Mouse (Mus musculus) small intestine, adult 2 months (tissue): ENCODE measurements around the gene Mfsd5.

ENCODE experiments used
- CTCF ChIP-seq: fragments of 200-500 bp; IDR thresholded peaks from 2 replicates; pipeline ENCODE4 v1.5.1; 2012; ENCODE audit warnings: low read depth, mild to moderate bottlenecking, control low read depth, inconsistent platforms, low read length, moderate library complexity, mixed read lengths; ENCODE audit not compliant: insufficient replicate concordance, insufficient read length; ENCODE audit errors: extremely low read depth
- POLR2A ChIP-seq: fragments of 200-500 bp; IDR thresholded peaks from 2 replicates; pipeline ENCODE4 v1.6.1; 2012; ENCODE audit warnings: low read depth, mild to moderate bottlenecking, control low read depth, inconsistent platforms, low read length, moderate library complexity

DNA sequence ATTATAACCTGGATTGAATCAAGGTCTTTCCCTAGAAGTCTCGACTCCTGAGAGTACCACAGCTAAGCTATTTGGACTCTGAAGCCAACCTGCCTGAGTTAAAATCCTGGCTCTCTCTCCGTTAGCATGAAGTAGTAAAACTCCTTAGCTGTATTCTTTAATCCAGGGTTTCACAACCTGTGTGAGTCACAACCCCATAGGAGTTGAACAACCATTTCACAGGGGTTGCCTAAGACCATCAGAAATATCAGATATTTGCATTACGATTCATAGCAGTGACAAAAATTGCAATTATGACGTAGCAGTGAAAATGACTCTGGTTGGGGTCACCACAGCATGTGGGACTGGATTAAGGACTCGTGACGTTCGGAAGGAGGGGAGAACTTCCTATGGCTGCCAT, 46.5 kb upstream of the Mfsd5 start:
- no peak for TF ChIP-seq CTCF
- TF ChIP-seq POLR2A: no peak
